Mouse (Mus musculus): Measurements from ENCODE around the gene Bcl11b. TPM values are rescaled to one million over a fixed set of nuclear protein-coding genes. Genes with fewer than 3 reads are reported as not detected.

The Bcl11b gene
- polyA plus RNA-seq, 1 experiment: 22.3 TPM

DNA sequence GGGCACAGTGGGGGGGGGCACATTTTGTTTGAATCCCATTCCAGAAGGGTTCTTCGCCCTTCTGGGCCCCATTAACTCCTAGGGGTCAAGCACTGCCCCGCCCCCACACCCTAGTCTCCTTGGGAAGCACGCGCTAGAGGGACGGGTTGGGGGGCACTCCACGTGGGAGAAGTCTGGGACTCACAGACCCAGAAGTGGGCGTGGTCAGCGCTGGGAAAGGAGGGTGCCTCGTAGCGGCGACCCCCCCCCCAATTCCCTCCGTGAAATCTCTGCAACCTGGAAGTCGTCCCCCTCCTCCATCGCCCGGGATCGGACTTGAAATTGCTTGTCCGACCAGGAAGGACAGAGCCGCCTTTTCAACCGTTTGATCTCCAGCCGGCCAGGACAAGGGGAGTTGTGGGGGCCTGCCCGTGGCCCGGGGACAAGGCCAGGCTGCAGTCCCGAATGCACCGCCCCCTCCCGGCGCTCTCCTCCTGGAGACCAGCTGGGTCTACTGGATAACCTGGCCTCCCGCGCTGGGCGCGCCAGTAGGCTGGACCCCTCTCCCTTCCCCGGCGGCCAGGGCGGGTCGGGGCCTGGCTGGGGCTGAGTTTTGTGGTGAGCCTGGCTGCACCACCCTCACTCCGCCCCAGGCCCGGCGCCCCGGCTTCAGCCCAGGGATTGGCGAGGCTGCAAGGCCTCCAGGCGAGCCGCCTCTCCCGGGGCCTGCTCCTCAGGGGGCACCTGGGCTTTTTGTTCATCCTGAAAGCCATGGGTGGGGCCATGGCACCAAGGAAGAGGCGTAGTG, 1.5 kb upstream of the Bcl11b start:
- Histone ChIP-seq H3K4me3 (ENCODE audit: low read depth, low read length) (peak overlapping the region; percentile 96), H3K27ac (ENCODE audit: insufficient read depth, low read depth, low read length) (peak overlapping the region; percentile 85), H3K4me1 (ENCODE audit: control insufficient read depth, insufficient read depth, insufficient read length, low read length) (peaks cover 12% of the 10 kb centered on the region), H3K36me3 (ENCODE audit: control insufficient read depth, insufficient read depth, low read length) (no peaks in the 10 kb centered on the region), H3K27me3 (ENCODE audit: control insufficient read depth, insufficient read depth, low read length) (no peaks in the 10 kb centered on the region; the same call in 1 of the 2 replicates)
- WGBS: 2% methylated on average over 43 of the region's 43 CpGs
- no peak for TF ChIP-seq CTCF (IDR thresholded peaks at IDR 0.05; ENCODE audit: extremely low read depth, insufficient read length, insufficient replicate concordance, low read depth, low read length)
- TF ChIP-seq POLR2A (IDR thresholded peaks at IDR 0.05; ENCODE audit: low read depth, low read length): no peak

DNA sequence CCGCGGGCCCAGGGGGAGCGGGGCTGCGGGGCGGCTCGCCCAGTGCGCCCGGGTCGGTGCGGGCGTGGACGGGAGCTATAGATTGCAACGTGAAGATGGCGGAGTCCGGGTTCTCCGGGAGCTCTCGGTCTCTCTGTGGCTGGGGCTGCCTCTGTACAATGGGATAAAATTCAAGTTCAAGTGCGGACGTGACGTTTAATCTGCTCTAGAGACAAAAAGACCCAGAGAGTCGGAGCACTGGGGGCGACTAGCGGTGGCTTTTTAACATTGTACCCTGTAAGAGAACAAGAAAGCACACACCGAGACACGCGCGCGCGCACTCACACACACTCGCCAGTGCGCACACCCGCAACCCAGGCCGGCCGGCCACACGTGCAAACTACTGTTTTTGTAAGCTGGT, 526 bp upstream of the Bcl11b start:
- Histone ChIP-seq H3K27me3 (ENCODE audit: control insufficient read depth, insufficient read depth, low read length) (no peaks in the 10 kb centered on the region; the same call in 1 of the 2 replicates), H3K27ac (ENCODE audit: insufficient read depth, low read depth, low read length) (peak overlapping the region; percentile 85), H3K36me3 (ENCODE audit: control insufficient read depth, insufficient read depth, low read length) (no peaks in the 10 kb centered on the region), H3K4me3 (ENCODE audit: low read depth, low read length) (peak overlapping the region; percentile 96), H3K4me1 (ENCODE audit: control insufficient read depth, insufficient read depth, insufficient read length, low read length) (peaks cover 12% of the 10 kb centered on the region)
- WGBS: 2% methylated on average over 35 of the region's 35 CpGs
- no peak; the same call in 1 of the 2 replicates for TF ChIP-seq CTCF (IDR thresholded peaks at IDR 0.05; ENCODE audit: extremely low read depth, insufficient read length, insufficient replicate concordance, low read depth, low read length)
- TF ChIP-seq POLR2A (IDR thresholded peaks at IDR 0.05; ENCODE audit: low read depth, low read length): peak; percentile 80; the same call in 1 of the 2 replicates

DNA sequence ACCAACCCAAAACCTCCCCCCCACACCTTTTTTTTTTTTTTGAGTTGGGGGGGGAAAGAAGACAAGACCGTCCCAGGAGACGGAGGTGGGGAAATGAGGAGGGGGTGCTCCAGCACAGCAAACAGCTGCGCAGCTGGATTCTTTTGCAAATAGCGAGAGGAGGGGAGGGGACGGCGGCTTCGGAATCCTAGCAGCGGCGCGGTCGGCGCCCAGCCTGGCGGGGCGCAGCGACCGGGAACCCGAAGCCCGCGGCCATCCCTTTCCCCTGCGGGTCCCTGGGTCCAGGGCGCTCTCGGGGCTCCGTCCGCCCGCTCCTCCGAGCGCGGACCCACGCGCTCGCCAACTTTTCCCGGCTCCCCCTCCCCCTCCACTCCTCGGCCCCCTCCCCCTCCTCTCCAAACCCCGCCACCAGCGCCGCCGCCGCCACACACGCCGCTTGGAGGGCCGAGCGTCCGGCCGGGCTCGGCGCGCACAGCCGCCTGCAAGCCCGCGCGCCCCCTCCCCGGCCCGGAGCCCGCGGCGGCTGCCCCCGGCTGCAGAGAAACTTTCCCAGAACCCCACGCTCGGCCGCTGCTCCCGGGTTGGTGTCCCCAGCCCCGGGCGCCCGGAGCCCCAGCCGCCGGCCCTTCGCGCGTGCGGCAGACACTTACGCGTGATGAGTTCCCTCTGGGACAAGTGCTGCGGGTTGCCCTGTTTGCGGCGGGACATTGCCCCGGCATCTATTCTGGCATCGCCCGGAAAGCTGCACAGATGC, 789 bp downstream of the Bcl11b start:
- H3K36me3 ChIP-seq (ENCODE audit: control insufficient read depth, insufficient read depth, low read length): no peaks in the 10 kb centered on the region
- peaks cover 12% of the 10 kb centered on the region for H3K4me1 ChIP-seq (ENCODE audit: control insufficient read depth, insufficient read depth, insufficient read length, low read length)
- TF ChIP-seq CTCF (IDR thresholded peaks at IDR 0.05; ENCODE audit: extremely low read depth, insufficient read length, insufficient replicate concordance, low read depth, low read length) (no peak), POLR2A (IDR thresholded peaks at IDR 0.05; ENCODE audit: low read depth, low read length) (no peak)
- H3K4me3 ChIP-seq (ENCODE audit: low read depth, low read length): peak overlapping the region; percentile 96
- H3K27ac ChIP-seq (ENCODE audit: insufficient read depth, low read depth, low read length): no peak overlapping the region
- H3K27me3 ChIP-seq (ENCODE audit: control insufficient read depth, insufficient read depth, low read length): no peaks in the 10 kb centered on the region; the same call in 1 of the 2 replicates
- WGBS: 2% methylated on average over 67 of the region's 78 CpGs

DNA sequence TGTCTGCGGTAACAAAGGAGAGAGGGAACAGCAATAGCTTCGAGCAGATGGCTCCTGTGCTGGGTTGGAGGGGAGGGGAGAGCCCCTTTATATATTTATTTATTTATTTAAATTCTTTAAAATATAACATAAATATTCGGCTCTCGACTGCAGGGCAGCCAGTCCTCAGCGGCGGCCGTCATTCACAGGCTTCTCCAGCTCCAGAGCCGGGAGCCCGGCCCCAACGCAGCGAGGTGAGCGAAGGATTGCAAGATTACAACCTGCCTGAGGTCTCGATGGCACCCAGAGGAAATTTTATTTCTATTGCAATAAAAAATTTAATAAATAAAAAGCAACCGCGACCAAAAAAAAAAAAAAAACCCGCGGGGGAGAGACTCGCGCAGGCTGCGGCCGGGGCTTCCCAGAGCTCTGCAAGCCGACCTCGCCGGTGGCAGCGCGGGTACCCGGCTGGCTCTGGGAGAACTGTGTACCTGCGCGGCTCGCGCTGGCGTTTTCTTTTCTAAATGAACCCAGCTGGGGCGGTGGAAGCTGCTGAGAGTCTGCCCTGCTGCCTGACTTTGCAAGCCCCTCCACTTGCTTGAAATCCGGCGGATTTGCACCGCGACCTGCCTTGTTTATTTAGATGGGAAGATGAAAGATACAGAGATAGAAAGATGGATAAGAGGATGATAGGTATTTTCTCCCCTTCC, 1.6 kb downstream of the Bcl11b start:
- H3K27me3 ChIP-seq (ENCODE audit: control insufficient read depth, insufficient read depth, low read length): no peaks in the 10 kb centered on the region; the same call in 1 of the 2 replicates
- peaks cover 12% of the 10 kb centered on the region for H3K4me1 ChIP-seq (ENCODE audit: control insufficient read depth, insufficient read depth, insufficient read length, low read length)
- peak overlapping the region; percentile 96 for H3K4me3 ChIP-seq (ENCODE audit: low read depth, low read length)
- TF ChIP-seq POLR2A (IDR thresholded peaks at IDR 0.05; ENCODE audit: low read depth, low read length) (no peak), CTCF (IDR thresholded peaks at IDR 0.05; ENCODE audit: extremely low read depth, insufficient read length, insufficient replicate concordance, low read depth, low read length) (no peak)
- WGBS: 4% methylated on average over 37 of the region's 37 CpGs
- no peak overlapping the region for H3K27ac ChIP-seq (ENCODE audit: insufficient read depth, low read depth, low read length)
- H3K36me3 ChIP-seq (ENCODE audit: control insufficient read depth, insufficient read depth, low read length): no peaks in the 10 kb centered on the region

DNA sequence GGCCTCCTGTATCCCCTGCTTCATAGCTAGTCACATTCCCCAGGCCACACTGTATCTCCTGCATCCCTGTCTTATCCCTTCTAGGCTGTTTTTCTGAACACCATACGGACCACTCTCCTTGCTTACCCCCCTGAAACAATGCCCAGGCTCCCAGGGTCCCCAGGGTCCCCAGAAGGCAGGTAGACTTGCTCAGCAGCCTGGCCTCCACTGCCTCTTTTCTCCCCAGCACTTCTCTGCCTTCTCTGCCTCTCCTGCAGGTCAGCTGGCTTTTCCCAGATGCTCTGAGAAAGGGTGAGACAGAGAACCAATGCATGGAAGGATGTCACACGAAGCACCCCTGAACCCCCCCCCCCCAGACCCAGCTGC, 2.7 kb downstream of the Bcl11b start:
- Histone ChIP-seq H3K4me3 (ENCODE audit: low read depth, low read length) (peak overlapping the region; percentile 50), H3K27me3 (ENCODE audit: control insufficient read depth, insufficient read depth, low read length) (no peaks in the 10 kb centered on the region; the same call in 1 of the 2 replicates), H3K27ac (ENCODE audit: insufficient read depth, low read depth, low read length) (no peak overlapping the region), H3K4me1 (ENCODE audit: control insufficient read depth, insufficient read depth, insufficient read length, low read length) (peaks cover 9% of the 10 kb centered on the region), H3K36me3 (ENCODE audit: control insufficient read depth, insufficient read depth, low read length) (no peaks in the 10 kb centered on the region)
- WGBS: 23% methylated on average over 2 of the region's 2 CpGs
- TF ChIP-seq CTCF (IDR thresholded peaks at IDR 0.05; ENCODE audit: extremely low read depth, insufficient read length, insufficient replicate concordance, low read depth, low read length) (no peak), POLR2A (IDR thresholded peaks at IDR 0.05; ENCODE audit: low read depth, low read length) (no peak)

DNA sequence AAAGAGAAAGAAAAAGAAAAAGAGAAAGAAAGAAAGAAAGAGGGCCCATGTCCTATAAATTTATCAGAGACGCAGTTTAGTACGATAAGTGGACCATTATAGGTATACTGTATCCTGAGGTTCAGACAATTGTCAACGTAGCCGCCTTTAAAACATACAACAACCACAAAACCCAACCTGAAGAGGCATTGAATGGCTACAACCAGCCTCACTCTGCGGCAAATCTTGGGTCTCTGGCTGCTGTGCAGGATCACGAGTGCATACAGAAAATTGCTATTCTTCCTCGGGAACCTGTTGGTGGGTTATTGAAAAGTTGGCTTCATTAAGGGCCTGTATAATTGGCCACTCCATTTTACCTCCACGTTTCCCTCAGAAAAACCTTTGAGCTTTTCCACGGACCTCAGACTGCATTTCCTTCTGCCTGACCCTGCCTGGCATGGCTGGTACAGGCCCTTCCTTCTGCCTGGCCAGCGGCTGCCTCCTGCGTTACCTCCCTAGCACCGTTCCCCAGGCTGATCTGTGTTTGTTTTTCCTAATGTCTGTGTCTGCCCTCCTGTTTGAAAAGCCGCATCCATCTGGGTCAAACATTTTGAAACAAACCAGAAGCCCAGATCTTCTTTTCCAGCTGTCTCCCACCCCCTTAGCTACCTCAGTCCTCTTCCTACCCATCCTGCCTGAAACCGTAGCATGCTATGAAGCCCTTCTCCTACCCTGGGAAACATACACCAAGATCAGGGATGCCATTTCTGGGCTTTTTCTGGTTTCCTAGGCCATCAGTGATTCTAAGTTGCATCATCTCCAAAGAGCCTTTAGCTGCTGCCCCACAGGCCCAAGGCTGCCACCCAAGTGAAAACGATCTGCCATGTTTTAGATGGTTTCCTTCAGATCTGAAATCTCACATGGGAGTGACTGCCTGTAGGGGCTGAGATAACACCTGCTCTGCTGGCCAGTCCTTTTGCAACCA, 3.4 kb downstream of the Bcl11b start:
- no peaks in the 10 kb centered on the region; the same call in 1 of the 2 replicates for H3K27me3 ChIP-seq (ENCODE audit: control insufficient read depth, insufficient read depth, low read length)
- H3K36me3 ChIP-seq (ENCODE audit: control insufficient read depth, insufficient read depth, low read length): no peaks in the 10 kb centered on the region
- H3K4me3 ChIP-seq (ENCODE audit: low read depth, low read length): peak overlapping the region; percentile 50
- H3K4me1 ChIP-seq (ENCODE audit: control insufficient read depth, insufficient read depth, insufficient read length, low read length): peaks cover 4% of the 10 kb centered on the region
- peak overlapping the region; percentile 36 for H3K27ac ChIP-seq (ENCODE audit: insufficient read depth, low read depth, low read length)
- WGBS: 23% methylated on average over 15 of the region's 15 CpGs
- TF ChIP-seq POLR2A (IDR thresholded peaks at IDR 0.05; ENCODE audit: low read depth, low read length): no peak
- TF ChIP-seq CTCF (IDR thresholded peaks at IDR 0.05; ENCODE audit: extremely low read depth, insufficient read length, insufficient replicate concordance, low read depth, low read length): no peak

All from small intestine, adult 2 months (tissue).